Mouse (Mus musculus) heart, adult 2 months (tissue): ENCODE measurements around the gene Cdhr4.

Source experiments
- CTCF ChIP-seq: fragments of 200-600 bp; IDR thresholded peaks from 2 replicates; pipeline ENCODE4 v1.8.1; 2022; ENCODE audit warnings: antibody characterized with exemption, mild to moderate bottlenecking, moderate library complexity
- EP300 ChIP-seq: fragments of 200-500 bp; IDR thresholded peaks from 2 replicates; pipeline ENCODE4 v1.6.1; 2011; ENCODE audit warnings: low read depth, low read length, control low read depth; ENCODE audit not compliant: insufficient read depth
- POLR2A ChIP-seq: fragments of 200-500 bp; IDR thresholded peaks from 2 replicates; pipeline ENCODE4 v1.6.1; 2011; ENCODE audit warnings: mild to moderate bottlenecking, low read depth, low read length, control low read depth; ENCODE audit not compliant: insufficient read depth

GRCm38 (mm10) chr9:107994464-107994863, 2.2 kb downstream of the Cdhr4 start:
- TF ChIP-seq CTCF (no peak), POLR2A (no peak), EP300 (no peak)
